Mouse (Mus musculus) kidney, postnatal 0 days (tissue): Measurements from ENCODE around the gene Strn. TPM values are rescaled to one million over a fixed set of nuclear protein-coding genes. Genes with fewer than 3 reads are reported as not detected.
A peak's percentile ranks its signal among the peaks of the same experiment; 100 is the strongest.

Source experiments
- ATAC-seq: fragments of 200-750 bp; cut with Nextera tagmentation; replicated peaks from 2 replicates; pipeline ENCODE4 v1.8.0; 2017; ENCODE audit warnings: low read depth, moderate number of reproducible peaks, moderate TSS enrichment, moderate library complexity; ENCODE audit not compliant: low FRiP score
- DNase-seq: peaks from one replicate; pipeline ENCODE4 v3.0.0-alpha.2; 2016; ENCODE audit warnings: low spot score
- H3K27ac ChIP-seq: fragments of 300-500 bp; sonication (generic); 2 replicates; pipeline ENCODE4 v1.5.1; 2014; ENCODE audit warnings: mild to moderate bottlenecking
- H3K27me3 ChIP-seq: fragments of 300-500 bp; sonication (generic); 2 replicates; pipeline ENCODE4 v1.6.1; 2014; ENCODE audit warnings: low read length, mixed read lengths; ENCODE audit not compliant: insufficient read depth
- H3K36me3 ChIP-seq: fragments of 300-500 bp; sonication (generic); 2 replicates; pipeline ENCODE4 v1.6.1; 2014; ENCODE audit warnings: low read length, mixed read lengths; ENCODE audit not compliant: insufficient read depth
- H3K4me1 ChIP-seq: fragments of 300-500 bp; sonication (generic); replicated peaks from 2 replicates; pipeline ENCODE4 v1.6.1; 2014; ENCODE audit warnings: antibody characterized with exemption, low read length, mixed read lengths; ENCODE audit not compliant: insufficient read depth
- H3K4me2 ChIP-seq: fragments of 300-500 bp; sonication (generic); 2 replicates; pipeline ENCODE4 v1.6.1; 2014; ENCODE audit warnings: mild to moderate bottlenecking, low read length, moderate library complexity, mixed read lengths
- H3K4me3 ChIP-seq: fragments of 300-500 bp; sonication (generic); replicated peaks from 2 replicates; pipeline ENCODE4 v1.5.1; 2014; ENCODE audit warnings: low read depth, low read length
- H3K9ac ChIP-seq: fragments of 300-500 bp; sonication (generic); 2 replicates; pipeline ENCODE4 v1.6.1; 2014; ENCODE audit warnings: low read depth, low read length
- H3K9me3 ChIP-seq: fragments of 300-500 bp; sonication (generic); replicated peaks from 2 replicates; pipeline ENCODE4 v1.6.1; 2016; ENCODE audit warnings: low read length, inconsistent platforms, mixed read lengths
- CTCF ChIP-seq: IDR thresholded peaks from 2 replicates; pipeline ENCODE4 v1.5.1; 2016; ENCODE audit warnings: antibody characterized with exemption, low read depth, mild to moderate bottlenecking, moderate library complexity
- WGBS: fragments of 180-500 bp; shearing (Covaris S2); extraction: QIAGEN DNeasy Blood & Tissue Kit; methylation state at CpG from one replicate; pipeline ENCODE4 v1.1.7; 2014; 5-methylcytosine and 5-hydroxymethylcytosine counted together
- polyA plus RNA-seq: library from polyadenylated mRNA; unstranded; fragments of >200 nt; fragmentation: Nextera tagmentation; extraction: Ambion mirVana; gene quantifications from 2 replicates; pipeline ENCODE4 v1.2.1, GENCODE M21; 2015

Gene Strn
- polyA plus RNA-seq, 1 experiment from 2014 or later: 3.5 TPM

GRCm38 (mm10) chr17:78615096-78615495 lies 121.9 kb downstream of the Strn start:
- no peak overlapping the region for H3K4me2 ChIP-seq
- no peaks in the 10 kb centered on the region for H3K9me3 ChIP-seq
- DNase-seq (no peak), ATAC-seq (no peak)
- no peak for TF ChIP-seq CTCF
- no peak overlapping the region for H3K4me3 ChIP-seq
- no peak overlapping the region for H3K9ac ChIP-seq
- no peaks in the 10 kb centered on the region for H3K36me3 ChIP-seq
- H3K4me1 ChIP-seq: no peaks in the 10 kb centered on the region
- 84% methylated on average over 3 of the region's 3 CpGs for WGBS
- no peaks in the 10 kb centered on the region for H3K27me3 ChIP-seq
- H3K27ac ChIP-seq: no peak overlapping the region

- WGBS: 77% methylated on average over 2 of the region's 2 CpGs
- ATAC-seq: no peak
- Histone ChIP-seq H3K9ac (no peak overlapping the region), H3K36me3 (no peaks in the 10 kb centered on the region), H3K4me3 (no peak overlapping the region), H3K27me3 (no peaks in the 10 kb centered on the region), H3K4me1 (no peaks in the 10 kb centered on the region), H3K27ac (no peak overlapping the region), H3K9me3 (no peaks in the 10 kb centered on the region), H3K4me2 (no peak overlapping the region)
- DNase-seq: no peak
- TF ChIP-seq CTCF: no peak
These were observed 122.5 kb downstream of the Strn start for GRCm38 (mm10) chr17:78614481-78614880.

- TF ChIP-seq CTCF: peak; percentile 60
- Histone ChIP-seq H3K9me3 (no peaks in the 10 kb centered on the region), H3K9ac (no peak overlapping the region), H3K27ac (no peak overlapping the region), H3K4me2 (no peak overlapping the region), H3K27me3 (no peaks in the 10 kb centered on the region), H3K4me3 (no peak overlapping the region), H3K36me3 (no peaks in the 10 kb centered on the region), H3K4me1 (no peaks in the 10 kb centered on the region)
- no peak for ATAC-seq
- DNase-seq: no peak
- 74% methylated on average over 6 of the region's 6 CpGs for WGBS
These were observed 125.9 kb downstream of the Strn start for GRCm38 (mm10) chr17:78611117-78611516.

- DNase-seq (no peak), ATAC-seq (no peak)
- Histone ChIP-seq H3K36me3 (no peaks in the 10 kb centered on the region), H3K9ac (no peak overlapping the region), H3K4me1 (no peaks in the 10 kb centered on the region), H3K4me2 (no peak overlapping the region), H3K27ac (no peak overlapping the region), H3K4me3 (no peak overlapping the region), H3K27me3 (no peaks in the 10 kb centered on the region), H3K9me3 (no peaks in the 10 kb centered on the region)
- TF ChIP-seq CTCF: no peak
- 87% methylated on average over 13 of the region's 13 CpGs for WGBS
These were observed 127.7 kb downstream of the Strn start for GRCm38 (mm10) chr17:78609191-78609855.

GRCm38 (mm10) chr17:78608716-78609115 lies 128.3 kb downstream of the Strn start:
- DNase-seq (no peak), ATAC-seq (no peak)
- H3K9ac ChIP-seq: no peak overlapping the region
- no peak overlapping the region for H3K4me3 ChIP-seq
- no peaks in the 10 kb centered on the region for H3K27me3 ChIP-seq
- H3K4me2 ChIP-seq: no peak overlapping the region
- no peaks in the 10 kb centered on the region for H3K4me1 ChIP-seq
- no peak overlapping the region for H3K27ac ChIP-seq
- no peaks in the 10 kb centered on the region for H3K9me3 ChIP-seq
- TF ChIP-seq CTCF: no peak
- 67% methylated on average over 8 of the region's 8 CpGs for WGBS
- H3K36me3 ChIP-seq: no peaks in the 10 kb centered on the region

GRCm38 (mm10) chr17:78608135-78608670 lies 128.8 kb downstream of the Strn start:
- no peak overlapping the region for H3K27ac ChIP-seq
- TF ChIP-seq CTCF: no peak
- no peak overlapping the region for H3K4me2 ChIP-seq
- no peaks in the 10 kb centered on the region for H3K4me1 ChIP-seq
- 22% methylated on average over 16 of the region's 16 CpGs for WGBS
- no peak overlapping the region for H3K4me3 ChIP-seq
- H3K36me3 ChIP-seq: no peaks in the 10 kb centered on the region
- H3K9ac ChIP-seq: no peak overlapping the region
- DNase-seq: no peak
- H3K27me3 ChIP-seq: no peaks in the 10 kb centered on the region
- no peaks in the 10 kb centered on the region for H3K9me3 ChIP-seq
- ATAC-seq: no peak
